Mouse (Mus musculus): ENCODE measurements at regions not wholly inside any gene's neighbourhood (a gene's known extent, or its start where the extent isn't known, plus 50 kb on each side); places are given as distances from the start of the nearest gene placed in this dataset.

GRCm38 (mm10) chr6:16221002-16221627 lies 500.7 kb downstream of the Mdfic start:
- H3K36me3 ChIP-seq (ENCODE audit: insufficient read depth, low read length) = no peaks in the 10 kb centered on the region
- no peak overlapping the region for H3K4me3 ChIP-seq (replicated peaks; ENCODE audit: low read length)
- H3K4me1 ChIP-seq (replicated peaks; ENCODE audit: low read depth, low read length) = no peaks in the 10 kb centered on the region
- peak; percentile 46 for TF ChIP-seq CTCF (conservative IDR thresholded peaks at IDR 0.05; ENCODE audit: low read length)
- TF ChIP-seq POU5F1 (IDR thresholded peaks at IDR 0.05; ENCODE audit: borderline replicate concordance, low read length) = no peak
- no peaks in the 10 kb centered on the region for H3K9me3 ChIP-seq (ENCODE audit: low read length)
- H3K27me3 ChIP-seq (ENCODE audit: insufficient read depth, low read length) = no peaks in the 10 kb centered on the region

Measured in E14TG2a.4 (cell line).